Mouse (Mus musculus) myocyte (in vitro differentiated cells): ENCODE data around the gene Thoc2.

Source experiments
- CEBPB ChIP-seq: IDR thresholded peaks from 2 replicates; pipeline ENCODE4 v1.6.1; 2011; ENCODE audit warnings: mild to moderate bottlenecking, moderate library complexity; ENCODE audit not compliant: poor library complexity, insufficient read depth, severe bottlenecking
- MAX ChIP-seq: IDR thresholded peaks from one replicate; pipeline ENCODE4 v1.6.1; 2011; ENCODE audit warnings: low read depth, mild to moderate bottlenecking, control low read depth
- MYOD1 ChIP-seq, 3 experiments: IDR thresholded peaks; one replicate each; pipeline ENCODE4 v1.6.1; 2011; ENCODE audit warnings: control low read depth in 2 of 3, low read depth in 2 of 3, mild to moderate bottlenecking in 2 of 3, moderate library complexity in 1 of 3; ENCODE audit not compliant: insufficient read length in 2 of 3, control insufficient read depth in 1 of 3
- MYOG ChIP-seq, 3 experiments: IDR thresholded peaks; one replicate each; pipeline ENCODE4 v1.6.1; 2011; ENCODE audit warnings: control low read depth in 2 of 3, low read depth in 2 of 3, mild to moderate bottlenecking in 2 of 3; ENCODE audit not compliant: insufficient read length in 2 of 3, control insufficient read depth in 1 of 3, insufficient read depth in 1 of 3
- POLR2A ChIP-seq: IDR thresholded peaks from one replicate; pipeline ENCODE4 v1.6.1; 2011; ENCODE audit warnings: low read depth, mild to moderate bottlenecking, control low read depth, moderate library complexity; ENCODE audit not compliant: insufficient read length
- POLR2AphosphoS2 ChIP-seq: IDR thresholded peaks from one replicate; pipeline ENCODE4 v1.6.1; 2011; ENCODE audit warnings: low read depth, control low read depth; ENCODE audit not compliant: insufficient read length
- SRF ChIP-seq: IDR thresholded peaks from one replicate; pipeline ENCODE4 v1.6.1; 2011; ENCODE audit warnings: low read depth; ENCODE audit not compliant: control insufficient read depth, insufficient read length
- TCF3 ChIP-seq: IDR thresholded peaks from one replicate; pipeline ENCODE4 v1.6.1; 2011; ENCODE audit warnings: low read depth, control low read depth; ENCODE audit not compliant: insufficient read length
- USF1 ChIP-seq: IDR thresholded peaks from one replicate; pipeline ENCODE4 v1.6.1; 2011; ENCODE audit warnings: low read depth, mild to moderate bottlenecking, control low read depth, moderate library complexity

DNA sequence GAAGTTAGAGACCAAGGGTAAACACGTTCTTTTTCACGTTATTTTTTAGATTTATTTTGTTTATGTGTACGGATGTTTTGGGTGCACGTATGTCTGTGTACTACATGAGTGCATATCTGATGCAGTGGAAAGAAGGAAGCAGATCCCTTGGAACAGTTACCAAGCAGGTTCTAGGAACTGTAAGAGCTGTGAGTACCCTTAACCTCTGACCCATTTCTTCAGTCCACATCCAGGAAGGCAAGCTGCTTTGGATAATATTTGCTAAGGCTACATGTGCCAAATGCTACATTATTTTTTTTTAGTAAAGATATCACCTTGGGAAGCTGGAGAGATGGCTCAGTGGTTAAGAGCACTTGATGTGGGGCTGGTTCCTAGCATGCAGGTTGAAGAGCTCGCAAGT, 21.4 kb upstream of the Thoc2 start:
- TF ChIP-seq USF1 (no peak), MYOD1 (IDR thresholded peaks at IDR 0.05; ENCODE audit: control insufficient read depth in 1 of 3, insufficient read length in 2 of 3, low read depth in 2 of 3) (no peak), POLR2A (no peak), CEBPB (no peak), SRF (no peak), POLR2AphosphoS2 (no peak), MAX (no peak), MYOG (IDR thresholded peaks at IDR 0.05; ENCODE audit: control insufficient read depth in 1 of 3, insufficient read depth in 1 of 3, insufficient read length in 2 of 3, low read depth in 2 of 3) (no peak), TCF3 (no peak)
